Mouse (Mus musculus) kidney, adult 2 months (tissue): ENCODE measurements around the gene Dab2ip. TPM values are rescaled to one million over a fixed set of nuclear protein-coding genes. Genes with fewer than 3 reads are reported as not detected.
A peak's percentile ranks its signal among the peaks of the same experiment; 100 is the strongest.

Source experiments
- DNase-seq: peaks from one replicate; pipeline ENCODE4 v3.0.0; 2021
- H3K27ac ChIP-seq: fragments of 200-500 bp; 2 replicates; pipeline ENCODE4 v1.5.1; 2012; ENCODE audit warnings: low read depth, low read length, control low read depth, inconsistent platforms; ENCODE audit not compliant: insufficient read depth
- H3K27me3 ChIP-seq: fragments of 200-500 bp; replicated peaks from 2 replicates; pipeline ENCODE4 v1.6.1; 2012; ENCODE audit warnings: mild to moderate bottlenecking, moderate library complexity, low read length, inconsistent platforms; ENCODE audit not compliant: control insufficient read depth, insufficient read depth
- H3K36me3 ChIP-seq: fragments of 200-500 bp; 2 replicates; pipeline ENCODE4 v1.6.1; 2012; ENCODE audit warnings: mild to moderate bottlenecking, moderate library complexity, low read length, inconsistent platforms; ENCODE audit not compliant: control insufficient read depth, insufficient read depth
- H3K4me1 ChIP-seq: fragments of 200-500 bp; 2 replicates; pipeline ENCODE4 v1.6.1; 2011; ENCODE audit warnings: low read length; ENCODE audit not compliant: control insufficient read depth, insufficient read depth
- H3K4me3 ChIP-seq: fragments of 200-500 bp; 2 replicates; pipeline ENCODE4 v1.5.1; 2011; ENCODE audit warnings: mild to moderate bottlenecking, low read depth, low read length, control low read depth; ENCODE audit not compliant: insufficient read depth
- CTCF ChIP-seq: fragments of 200-500 bp; conservative IDR thresholded peaks from 2 replicates; pipeline ENCODE4 v1.5.1; 2011; ENCODE audit warnings: low read depth, mild to moderate bottlenecking, control low read depth, low read length, moderate library complexity, mixed read lengths; ENCODE audit not compliant: insufficient read depth, insufficient read length
- POLR2A ChIP-seq: fragments of 200-500 bp; IDR thresholded peaks from one replicate; pipeline ENCODE4 v1.6.1; 2011; ENCODE audit warnings: low read depth, low read length, control low read depth
- WGBS: fragments of 180-500 bp; shearing (Covaris S2); methylation state at CpG from one replicate; pipeline ENCODE4 v1.1.7; 2018; 5-methylcytosine and 5-hydroxymethylcytosine counted together
- polyA plus RNA-seq: library from polyadenylated mRNA; depleted of rRNA; stranded (reverse); fragments of >200 nt; gene quantifications from 2 replicates; pipeline ENCODE4 v1.2.3, GENCODE M21; 2012

Dab2ip gene
- polyA plus RNA-seq, 1 experiment = 32.9 TPM

DNA sequence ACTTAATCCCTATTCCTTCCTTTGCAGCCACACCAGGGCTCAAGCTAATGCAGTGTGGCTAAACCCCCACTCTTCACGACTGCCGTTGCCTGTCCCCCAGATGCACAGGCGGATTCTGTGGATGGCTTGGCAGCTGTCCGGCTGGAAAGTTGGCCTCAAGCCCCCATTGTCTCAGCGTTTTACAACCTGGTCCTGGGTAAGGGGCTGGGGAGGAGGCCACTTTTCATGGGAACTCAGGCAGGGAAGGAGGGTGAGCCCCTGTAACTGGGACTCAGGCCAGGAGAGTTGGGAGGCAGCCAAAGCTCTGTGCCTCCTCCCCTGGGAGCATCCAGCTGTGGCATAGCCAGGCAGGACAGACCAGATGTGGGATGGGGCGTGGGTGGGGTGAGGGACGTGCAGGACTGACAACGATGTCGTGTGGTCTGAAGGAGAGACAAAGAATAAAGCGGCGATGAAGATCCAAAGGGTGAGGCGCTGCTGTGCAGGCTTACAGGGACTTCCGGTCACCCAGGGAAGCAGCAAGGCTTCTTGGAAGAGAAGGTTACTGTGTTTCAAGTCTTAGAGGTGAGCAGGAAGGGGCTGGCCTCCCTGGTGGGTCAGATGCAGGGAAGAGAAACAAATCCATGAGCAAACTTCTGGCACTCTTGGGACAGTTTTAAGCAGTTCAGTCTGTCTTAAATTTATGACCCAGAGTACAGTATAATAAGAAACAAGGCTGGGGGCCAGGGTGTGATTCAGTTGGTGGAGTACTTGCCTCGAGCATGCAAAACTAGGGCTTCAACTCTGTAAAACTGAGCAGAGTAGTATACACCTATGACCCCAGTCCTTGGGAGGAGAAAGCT, 43.8 kb upstream of the Dab2ip start:
- Histone ChIP-seq H3K27me3 (no peaks in the 10 kb centered on the region), H3K4me1 (peaks cover 3% of the 10 kb centered on the region), H3K36me3 (no peaks in the 10 kb centered on the region), H3K27ac (no peak overlapping the region), H3K4me3 (no peak overlapping the region)
- peak; percentile 81 for DNase-seq
- TF ChIP-seq CTCF = no peak
- WGBS = 14% methylated on average over 14 of the region's 14 CpGs

DNA sequence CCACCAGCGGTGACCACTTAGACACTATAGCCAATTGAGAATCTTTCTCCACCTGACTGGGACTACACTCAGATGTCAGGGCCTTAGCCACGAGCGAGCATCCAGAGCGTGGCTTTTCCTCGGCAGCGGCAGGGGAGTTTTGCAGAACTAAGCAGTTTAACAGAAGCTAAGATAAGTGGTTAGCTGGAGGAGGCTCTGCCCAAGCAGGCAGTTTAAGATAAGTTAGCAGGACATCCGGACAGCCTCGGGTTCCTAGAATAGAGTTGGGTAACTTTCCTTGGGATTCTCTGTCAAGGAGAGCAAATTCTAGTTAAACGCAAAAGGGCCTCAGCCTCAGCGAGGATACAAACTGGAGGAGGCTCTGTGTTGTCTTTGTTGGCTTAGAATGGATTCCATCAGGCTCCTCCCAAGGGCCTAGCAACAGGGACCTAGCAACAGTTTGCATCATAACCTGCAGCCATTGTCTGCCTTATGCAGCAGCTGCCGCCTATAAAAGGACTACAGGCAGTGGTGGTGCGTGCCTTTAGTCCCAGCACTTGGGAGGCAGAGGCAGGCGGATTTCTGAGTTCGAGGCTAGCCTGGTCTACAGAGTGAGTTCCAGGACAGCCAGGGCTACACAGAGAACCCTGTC, 31.3 kb upstream of the Dab2ip start:
- Histone ChIP-seq H3K4me3 (no peak overlapping the region), H3K27ac (no peak overlapping the region), H3K27me3 (no peaks in the 10 kb centered on the region), H3K4me1 (no peaks in the 10 kb centered on the region), H3K36me3 (no peaks in the 10 kb centered on the region)
- no peak for TF ChIP-seq CTCF
- no peak for TF ChIP-seq POLR2A
- 93% methylated on average over 14 of the region's 14 CpGs for WGBS
- no peak for DNase-seq

DNA sequence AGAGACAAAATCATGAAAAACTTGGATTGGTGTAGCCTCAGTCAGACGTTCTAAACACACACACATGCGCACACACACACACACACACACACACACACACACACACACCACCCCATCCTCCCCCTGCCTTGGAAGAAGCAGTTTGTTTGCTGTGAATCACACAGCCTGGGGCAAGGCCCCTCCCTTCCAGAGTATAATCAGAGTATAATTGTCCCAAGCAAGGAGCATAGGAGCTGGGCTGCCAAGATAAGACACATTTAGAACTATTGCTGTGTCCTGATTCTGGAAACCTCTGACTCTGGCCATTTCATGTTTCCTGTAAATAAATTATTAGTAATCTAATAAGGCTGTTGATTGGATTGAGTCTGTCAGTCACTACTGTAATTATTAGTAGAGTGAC, 29.0 kb upstream of the Dab2ip start:
- TF ChIP-seq CTCF (no peak), POLR2A (no peak)
- no peak for DNase-seq

DNA sequence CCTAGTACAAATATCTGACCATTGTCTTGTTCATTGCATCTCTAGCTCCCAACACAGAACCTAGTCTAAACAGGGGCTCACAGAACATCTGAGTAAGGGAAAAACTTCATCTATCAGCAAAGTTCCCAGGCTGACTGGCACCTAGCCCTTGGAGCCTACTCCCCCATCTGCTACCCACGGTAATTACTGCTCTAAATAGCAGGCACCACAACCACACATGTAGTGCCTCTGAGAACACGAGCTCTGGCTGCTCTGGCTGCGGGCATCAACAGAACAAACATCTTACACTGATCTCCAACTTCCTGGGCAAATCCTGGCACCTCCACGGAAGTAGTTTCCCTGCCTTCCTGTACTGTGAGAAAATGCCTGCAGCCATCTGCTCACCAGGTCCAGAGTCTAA, 28.2 kb upstream of the Dab2ip start:
- H3K27me3 ChIP-seq = no peaks in the 10 kb centered on the region
- 47% methylated on average over 4 of the region's 4 CpGs for WGBS
- no peak overlapping the region for H3K4me3 ChIP-seq
- DNase-seq = no peak
- H3K36me3 ChIP-seq = no peaks in the 10 kb centered on the region
- H3K4me1 ChIP-seq = no peaks in the 10 kb centered on the region
- no peak overlapping the region for H3K27ac ChIP-seq
- TF ChIP-seq CTCF (no peak), POLR2A (no peak)

More for the DNA sequence above, 29.0 kb upstream of the Dab2ip start:
- H3K36me3 ChIP-seq = no peaks in the 10 kb centered on the region
- WGBS = 78% methylated on average over 2 of the region's 2 CpGs
- H3K4me1 ChIP-seq = no peaks in the 10 kb centered on the region
- H3K27me3 ChIP-seq = no peaks in the 10 kb centered on the region
- no peak overlapping the region for H3K4me3 ChIP-seq
- no peak overlapping the region for H3K27ac ChIP-seq

DNA sequence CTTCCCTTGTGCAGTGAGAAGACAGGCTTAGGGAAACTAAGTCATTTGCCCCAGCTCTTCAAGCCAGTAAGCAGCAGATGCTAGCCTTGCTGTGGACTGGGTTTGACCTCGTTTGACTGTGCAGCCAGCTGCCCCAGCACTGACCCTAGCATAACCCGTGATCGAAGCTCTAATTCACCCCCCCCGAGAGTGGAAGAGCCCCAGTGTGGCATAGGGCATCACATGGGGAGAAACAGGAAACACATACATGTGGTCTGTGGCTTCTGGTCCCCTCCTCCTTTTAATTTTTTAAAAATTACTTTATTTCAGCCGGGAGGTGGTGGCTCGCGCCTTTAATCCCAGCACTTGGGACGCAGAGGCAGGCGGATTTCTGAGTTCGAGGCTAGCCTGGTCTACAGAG, 27.3 kb upstream of the Dab2ip start:
- H3K27ac ChIP-seq = no peak overlapping the region
- H3K4me3 ChIP-seq = no peak overlapping the region
- H3K36me3 ChIP-seq = no peaks in the 10 kb centered on the region
- DNase-seq = no peak
- TF ChIP-seq POLR2A = no peak
- no peak for TF ChIP-seq CTCF
- WGBS = 77% methylated on average over 10 of the region's 10 CpGs
- no peaks in the 10 kb centered on the region for H3K4me1 ChIP-seq
- H3K27me3 ChIP-seq = no peaks in the 10 kb centered on the region

DNA sequence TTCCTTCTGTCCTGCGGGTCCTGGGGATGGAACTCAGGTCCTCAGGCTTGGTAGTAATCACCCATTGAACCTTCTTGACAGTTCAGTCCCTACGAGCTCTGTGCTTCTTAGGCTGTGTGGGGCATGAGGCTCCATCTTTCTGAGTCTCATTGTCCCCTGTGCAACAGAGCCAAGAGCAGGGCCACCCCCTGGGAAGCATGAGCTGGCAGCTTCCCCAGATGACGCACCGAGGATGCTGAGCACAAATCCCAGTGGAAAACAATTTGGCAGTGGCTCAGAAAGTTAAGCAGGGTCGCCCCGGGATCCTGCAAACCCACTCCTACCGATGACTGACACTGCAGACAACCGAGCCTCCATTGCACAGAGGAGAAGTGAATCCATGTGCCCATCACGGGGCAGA, 24.4 kb upstream of the Dab2ip start:
- Histone ChIP-seq H3K4me1 (no peaks in the 10 kb centered on the region), H3K36me3 (no peaks in the 10 kb centered on the region), H3K27me3 (no peaks in the 10 kb centered on the region), H3K4me3 (no peak overlapping the region), H3K27ac (no peak overlapping the region)
- no peak for DNase-seq
- TF ChIP-seq CTCF (no peak), POLR2A (no peak)
- WGBS = 65% methylated on average over 9 of the region's 9 CpGs

DNA sequence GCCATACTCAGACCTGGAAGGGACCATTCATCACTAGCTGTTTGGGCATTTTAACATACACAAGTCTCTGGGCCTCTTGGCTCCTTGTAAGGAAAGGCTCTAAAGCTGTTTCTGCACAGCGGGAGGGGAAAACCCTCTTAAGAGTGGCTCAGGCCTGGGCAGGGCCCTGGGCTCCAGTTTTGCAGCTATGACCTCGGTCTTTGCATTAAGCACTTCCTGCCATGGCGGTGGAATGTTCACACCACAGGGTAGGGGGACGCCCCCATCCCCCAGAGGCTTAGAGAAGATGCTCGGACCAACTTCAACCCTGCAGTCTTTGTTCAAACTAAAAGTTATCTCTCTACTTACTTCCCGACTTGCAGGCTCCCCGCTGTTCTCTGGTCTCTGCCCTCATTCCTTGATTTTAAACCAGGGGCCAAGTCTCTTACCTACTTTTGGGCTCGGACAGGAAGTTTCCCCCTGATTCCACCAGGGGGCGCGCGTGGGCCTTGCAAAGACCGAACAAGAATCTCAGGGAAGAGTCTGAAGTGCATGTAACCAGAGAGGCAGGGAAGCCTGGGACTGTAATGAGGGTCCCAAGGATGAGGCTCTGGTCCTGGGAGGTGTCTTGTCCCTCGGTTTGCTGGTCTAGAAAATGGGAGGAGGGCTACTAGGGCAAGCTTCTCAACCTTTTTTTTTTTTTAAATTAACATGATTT, 18.6 kb upstream of the Dab2ip start:
- Histone ChIP-seq H3K36me3 (no peaks in the 10 kb centered on the region), H3K27ac (no peak overlapping the region), H3K4me3 (no peak overlapping the region), H3K4me1 (no peaks in the 10 kb centered on the region), H3K27me3 (no peaks in the 10 kb centered on the region)
- no peak for TF ChIP-seq POLR2A
- TF ChIP-seq CTCF = peak; percentile 82
- WGBS = 22% methylated on average over 13 of the region's 13 CpGs
- peak; percentile 85 for DNase-seq
